Mouse (Mus musculus) spleen, adult 2 months (tissue): ENCODE data around the gene Phf12.

Experiments used
- CTCF ChIP-seq: fragments of 200-500 bp; IDR thresholded peaks from 2 replicates; pipeline ENCODE4 v1.5.1; 2011; ENCODE audit warnings: mild to moderate bottlenecking, inconsistent platforms; ENCODE audit not compliant: insufficient read depth, insufficient read length, insufficient replicate concordance; ENCODE audit errors: extremely low read depth
- POLR2A ChIP-seq: fragments of 200-500 bp; IDR thresholded peaks from 2 replicates; pipeline ENCODE4 v1.6.1; 2011; ENCODE audit warnings: low read depth, low read length, inconsistent platforms

DNA sequence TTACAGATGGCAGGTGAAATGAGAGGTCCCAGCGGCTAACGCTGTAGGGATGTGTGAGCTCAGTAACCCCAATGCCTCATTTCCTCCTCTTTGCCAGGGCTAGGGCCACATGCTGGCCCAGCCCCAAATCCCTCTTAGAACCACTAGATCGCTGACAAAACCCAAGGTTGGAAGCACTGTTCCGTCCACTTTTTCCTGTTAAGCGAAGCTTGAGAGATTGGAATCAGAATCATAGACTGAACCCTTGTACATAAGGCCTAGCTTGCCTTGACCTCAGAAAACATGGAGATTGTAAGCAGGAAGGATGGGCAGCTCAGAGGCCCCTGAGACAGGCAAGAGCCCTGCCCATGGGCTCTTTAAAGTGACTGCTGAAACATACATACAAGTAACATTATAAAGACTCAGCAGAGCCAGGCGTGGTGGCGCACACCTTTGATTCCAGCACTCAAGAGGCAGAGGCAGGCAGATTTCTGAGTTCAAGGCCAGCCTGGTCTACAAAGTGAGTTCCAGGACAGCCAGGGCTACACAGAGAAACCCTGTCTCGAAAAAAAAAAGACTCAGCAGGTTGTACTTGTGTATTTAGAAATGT lies 3.2 kb upstream of the Phf12 start:
- TF ChIP-seq CTCF, result no peak
- TF ChIP-seq POLR2A, result no peak
